Comparison of ENCODE assay signal across 16 mouse cellular contexts in genomic region chr4:105273486-105273885, GRCm38 (mm10).
"Had no signal": no experiment of that assay in that cellular context is flagged by ENCODE, and none has a peak within 500 bp of the region (broad histone marks: within the 10 kb centered on the region; RNA-seq: fewer than 3 reads in every experiment).

No protein-coding gene starts in this region.

- DNase-seq: retina, postnatal 1 day; right cerebral cortex, adult 18-20 months; right cerebral cortex, postnatal 14 days; right cerebral cortex, postnatal 25 days; right cerebral cortex, postnatal 4 days; spleen, adult 18-20 months; thymus, adult 18-20 months; thymus, adult 2 months; thymus, postnatal 14 days; thymus, postnatal 25 days; thymus, postnatal 36 days; thymus, postnatal 4 days had no signal

- H3K9ac ChIP-seq: neural tube, embryonic 13.5 days; neural tube, embryonic 15.5 days; stomach, embryonic 15.5 days had no signal

- H3K36me3 ChIP-seq: neural tube, embryonic 13.5 days; neural tube, embryonic 15.5 days; stomach, embryonic 15.5 days had no signal

- H3K4me3 ChIP-seq: neural tube, embryonic 13.5 days; neural tube, embryonic 15.5 days; stomach, embryonic 15.5 days had no signal

- H3K27ac ChIP-seq: neural tube, embryonic 13.5 days; neural tube, embryonic 15.5 days; stomach, embryonic 15.5 days; stomach, postnatal 0 days had no signal

- H3K9me3 ChIP-seq: neural tube, embryonic 13.5 days; neural tube, embryonic 15.5 days; stomach, embryonic 15.5 days had no signal

- H3K4me2 ChIP-seq: neural tube, embryonic 13.5 days; neural tube, embryonic 15.5 days; stomach, embryonic 15.5 days had no signal

- H3K4me1 ChIP-seq: stomach, embryonic 15.5 days had no signal

- H3K27me3 ChIP-seq: neural tube, embryonic 13.5 days; neural tube, embryonic 15.5 days; stomach, embryonic 15.5 days had no signal
